In genomic region chr11:52739187-52739586, GRCm38 (mm10) we compare ENCODE assay signal across 18 mouse cellular contexts. TPM values are rescaled to one million over a fixed set of nuclear protein-coding genes. Genes with fewer than 3 reads are reported as not detected.
DNase-seq lines count a peak whose midpoint lies in the region; ATAC-seq and TF ChIP-seq lines count a peak whose summit lies in the region.
"Had no signal": no experiment of that assay in that cellular context is flagged by ENCODE, and none has a peak within 500 bp of the region (broad histone marks: within the 10 kb centered on the region; RNA-seq: fewer than 3 reads in every experiment).

No protein-coding gene starts in this region.

- no peak overlapping the region for H3K4me3 ChIP-seq in heart, embryonic 11.5 days (ENCODE audit: low read depth, low read length)
- H3K4me3 ChIP-seq in lung, embryonic 14.5 days (ENCODE audit: low read depth, low read length) = no peak overlapping the region
- H3K4me3 ChIP-seq in ES-E14 (ENCODE audit: insufficient read depth in 1 of 2, low read depth in 1 of 2, low read length in 2 of 2, poor library complexity in 1 of 2, severe bottlenecking in 1 of 2) = no peak overlapping the region
- no peak overlapping the region for H3K4me3 ChIP-seq in intestine, embryonic 16.5 days (ENCODE audit: low read length)
- H3K4me3 ChIP-seq: heart, adult 2 months; hindbrain, embryonic 10.5 days had no signal

- in situ Hi-C loops in ES-E14 (cut with MboI; ENCODE audit: low sequenced_read_pairs in 2 of 2, unreplicated experiment in 2 of 2) = no loop called here

- peaks cover 3% of the 10 kb centered on the region for H3K4me1 ChIP-seq in heart, embryonic 11.5 days (ENCODE audit: control insufficient read depth, insufficient read depth, low read length)
- H3K4me1 ChIP-seq in lung, embryonic 14.5 days (ENCODE audit: insufficient read depth) = no peaks in the 10 kb centered on the region
- peaks cover 0 to 3% of the 10 kb centered on the region in 2 experiments; a peak in 1 of 4 replicates for H3K4me1 ChIP-seq in ES-E14 (ENCODE audit: control insufficient read depth in 2 of 2, insufficient read depth in 2 of 2, low read length in 2 of 2, poor library complexity in 1 of 2)
- H3K4me1 ChIP-seq in intestine, embryonic 16.5 days (ENCODE audit: control insufficient read depth, insufficient read depth, low read length) = peaks cover 13% of the 10 kb centered on the region

- intact Hi-C loops in heart, postnatal 36 days (cut with DNase I) = no loop called here

- no peaks in the 10 kb centered on the region for H3K9me3 ChIP-seq in heart, embryonic 11.5 days (replicated peaks; ENCODE audit: control insufficient read depth, low read length)
- H3K9me3 ChIP-seq in lung, embryonic 14.5 days (ENCODE audit: low read depth, low read length) = no peaks in the 10 kb centered on the region
- H3K9me3 ChIP-seq in ES-E14 (ENCODE audit: control insufficient read depth, insufficient read depth, low read depth, low read length) = no peaks in the 10 kb centered on the region
- no peaks in the 10 kb centered on the region for H3K9me3 ChIP-seq in intestine, embryonic 16.5 days (ENCODE audit: control insufficient read depth, low read length)
- H3K9me3 ChIP-seq: hindbrain, embryonic 10.5 days had no signal

- ATAC-seq in heart, embryonic 11.5 days (replicated peaks; ENCODE audit: insufficient number of reproducible peaks, low FRiP score, low TSS enrichment) = no peak
- peak; percentile 56; the same call in 1 of the 2 replicates for ATAC-seq in lung, embryonic 14.5 days (ENCODE audit: insufficient read depth)
- ATAC-seq in intestine, embryonic 16.5 days = peak; percentile 66; the same call in 1 of the 2 replicates
- ATAC-seq: liver, postnatal 0 days; Patski had no signal

- no peak overlapping the region for H3K9ac ChIP-seq in heart, embryonic 11.5 days (ENCODE audit: low read depth, low read length)
- H3K9ac ChIP-seq in lung, embryonic 14.5 days = no peak overlapping the region
- H3K9ac ChIP-seq in ES-E14 (ENCODE audit: insufficient read depth, low read depth, low read length, poor library complexity, severe bottlenecking) = no peak overlapping the region
- no peak overlapping the region for H3K9ac ChIP-seq in intestine, embryonic 16.5 days (ENCODE audit: low read depth, low read length)
- H3K9ac ChIP-seq: liver, postnatal 0 days had no signal

- H3K36me3 ChIP-seq in heart, embryonic 11.5 days (ENCODE audit: control insufficient read depth, insufficient read depth, low read length) = no peaks in the 10 kb centered on the region
- no peaks in the 10 kb centered on the region for H3K36me3 ChIP-seq in lung, embryonic 14.5 days (ENCODE audit: insufficient read depth)
- H3K36me3 ChIP-seq in ES-E14 (ENCODE audit: control insufficient read depth, insufficient read depth, low read length, poor library complexity, severe bottlenecking) = no peaks in the 10 kb centered on the region
- no peaks in the 10 kb centered on the region for H3K36me3 ChIP-seq in intestine, embryonic 16.5 days (ENCODE audit: control insufficient read depth, insufficient read depth, low read length)
- H3K36me3 ChIP-seq: hindbrain, embryonic 10.5 days had no signal

- H3K27me3 ChIP-seq in heart, embryonic 11.5 days (ENCODE audit: control insufficient read depth, insufficient read depth, low read length) = no peaks in the 10 kb centered on the region
- no peaks in the 10 kb centered on the region for H3K27me3 ChIP-seq in lung, embryonic 14.5 days (ENCODE audit: insufficient read depth, low read length)
- no peaks in the 10 kb centered on the region for H3K27me3 ChIP-seq in intestine, embryonic 16.5 days (replicated peaks; ENCODE audit: control insufficient read depth, insufficient read depth, low read length)

- no peak for DNase-seq in heart, postnatal 36 days
- peak; percentile 64 for DNase-seq in lung, embryonic 14.5 days
- DNase-seq in lung, postnatal 14 days = no peak
- peak; percentile 17 for DNase-seq in ES-E14 (ENCODE audit: low read depth, low spot score)
- DNase-seq in yolk sac, embryonic 10.5 days (ENCODE audit: low spot score) = no peak
- no peak for DNase-seq in left cerebral cortex, adult 18-20 months (ENCODE audit: low spot score in 2 of 2)
- DNase-seq: B cell, adult 2 months; cerebellum, adult 9-10 months; heart, adult 2 months; liver; liver, postnatal 0 days; right cerebral cortex, postnatal 4 days; thymus, postnatal 25 days had no signal

- peak overlapping the region; percentile 22 for H3K4me2 ChIP-seq in heart, embryonic 11.5 days
- peak overlapping the region; percentile 27 for H3K4me2 ChIP-seq in lung, embryonic 14.5 days
- 0 out of 2 replicates have a peak overlapping the region, but pooled peaks have one; percentile 21 for H3K4me2 ChIP-seq in intestine, embryonic 16.5 days (ENCODE audit: low read depth, low read length)

- no peak for TF ChIP-seq CTCF in lung, embryonic 14.5 days (IDR thresholded peaks at IDR 0.05; ENCODE audit: low read depth)

- WGBS in heart, embryonic 11.5 days (ENCODE audit: insufficient replicate concordance) = 21% methylated on average over 9 of the region's 9 CpGs
- 8% methylated on average over 9 of the region's 9 CpGs for WGBS in lung, embryonic 14.5 days
- 17% methylated on average over 9 of the region's 9 CpGs for WGBS in intestine, embryonic 16.5 days

- H3K27ac ChIP-seq in heart, embryonic 11.5 days (ENCODE audit: low read depth, low read length) = no peak overlapping the region
- H3K27ac ChIP-seq in lung, embryonic 14.5 days (ENCODE audit: low read depth) = no peak overlapping the region
- H3K27ac ChIP-seq in ES-E14 (ENCODE audit: insufficient read depth, low read depth, low read length, poor library complexity, severe bottlenecking) = no peak overlapping the region
- no peak overlapping the region for H3K27ac ChIP-seq in intestine, embryonic 16.5 days (ENCODE audit: low read length)
- H3K27ac ChIP-seq: heart, adult 2 months; hindbrain, embryonic 10.5 days had no signal

TF ChIP-seq in ES-E14, 5 proteins besides CTCF, POLR2A, EP300 and RAD21:
- TF ChIP-seq MAFK (IDR thresholded peaks at IDR 0.05; ENCODE audit: insufficient read depth, low read depth, low read length) (no peak), CHD2 (IDR thresholded peaks at IDR 0.05; ENCODE audit: low read depth, low read length) (no peak), HCFC1 (IDR thresholded peaks at IDR 0.05; ENCODE audit: borderline replicate concordance, insufficient read depth, low read length) (no peak), ZC3H11A (IDR thresholded peaks at IDR 0.05; ENCODE audit: borderline replicate concordance, low read depth, low read length) (no peak), ZNF384 (IDR thresholded peaks at IDR 0.05; ENCODE audit: low read depth, low read length) (peak; percentile 44; the same call in 1 of the 2 replicates)
TF ChIP-seq in ES-E14: peak in this region for 1.

RNA-seq across cellular contexts. Expression of gene Fstl4, which starts 25.2 kb away (rescaled TPM):
- 9.1 and 11.4 TPM in 2 replicates for polyA plus RNA-seq in heart, embryonic 11.5 days (2014; fragmentation: Nextera tagmentation; extraction: Ambion mirVana)
- total RNA-seq in heart, postnatal 36 days (2021) = 1 to 10 TPM; 1.4 to 4.0 TPM
- polyA plus RNA-seq in lung, embryonic 14.5 days (2014; fragmentation: Nextera tagmentation; extraction: Ambion mirVana) = 7.8 and 8.5 TPM in 2 replicates
- total RNA-seq in ES-E14 (2012; rRNA removed) = 0.09 and 0.11 TPM in 2 replicates
- polyA plus RNA-seq in intestine, embryonic 16.5 days (2015; fragmentation: Nextera tagmentation; extraction: Ambion mirVana) = 5.4 and 6.1 TPM in 2 replicates
- 10 to 100 TPM; 30.0 to 36.2 TPM for total RNA-seq in left cerebral cortex, adult 18-20 months (2021)
- total RNA-seq: gastrocnemius, adult 8-10 months had no signal
- polyA plus RNA-seq: liver, postnatal 0 days; Patski had no signal

Comparison
In these comparisons a context has a peak if more than half of its experiments do, and no peak if none do; other contexts are left out.
1. DNase-seq: peak in lung, embryonic 14.5 days (single experiment) and ES-E14 (single experiment); none in heart, postnatal 36 days (0 of 2), lung, postnatal 14 days (single experiment), yolk sac, embryonic 10.5 days (single experiment) and left cerebral cortex, adult 18-20 months (0 of 2).
2. RNA of gene Fstl4, which starts 25.2 kb away (total RNA-seq): 30.0 to 36.2 TPM in left cerebral cortex, adult 18-20 months; 1.4 to 4.0 TPM in heart, postnatal 36 days and 0.09 to 0.11 TPM in ES-E14; every median in the first group is over 4 times any median in the second.
3. Peak in every context shown above with its lines, with median percentiles within 50 percentile points of each other: H3K4me2 ChIP-seq.